Mouse (Mus musculus): ENCODE data around the gene Spef1. TPM values are rescaled to one million over a fixed set of nuclear protein-coding genes. Genes with fewer than 3 reads are reported as not detected.

The Spef1 gene
- polyA plus RNA-seq, 1 experiment from 2014 or later: 9.3 TPM

DNA sequence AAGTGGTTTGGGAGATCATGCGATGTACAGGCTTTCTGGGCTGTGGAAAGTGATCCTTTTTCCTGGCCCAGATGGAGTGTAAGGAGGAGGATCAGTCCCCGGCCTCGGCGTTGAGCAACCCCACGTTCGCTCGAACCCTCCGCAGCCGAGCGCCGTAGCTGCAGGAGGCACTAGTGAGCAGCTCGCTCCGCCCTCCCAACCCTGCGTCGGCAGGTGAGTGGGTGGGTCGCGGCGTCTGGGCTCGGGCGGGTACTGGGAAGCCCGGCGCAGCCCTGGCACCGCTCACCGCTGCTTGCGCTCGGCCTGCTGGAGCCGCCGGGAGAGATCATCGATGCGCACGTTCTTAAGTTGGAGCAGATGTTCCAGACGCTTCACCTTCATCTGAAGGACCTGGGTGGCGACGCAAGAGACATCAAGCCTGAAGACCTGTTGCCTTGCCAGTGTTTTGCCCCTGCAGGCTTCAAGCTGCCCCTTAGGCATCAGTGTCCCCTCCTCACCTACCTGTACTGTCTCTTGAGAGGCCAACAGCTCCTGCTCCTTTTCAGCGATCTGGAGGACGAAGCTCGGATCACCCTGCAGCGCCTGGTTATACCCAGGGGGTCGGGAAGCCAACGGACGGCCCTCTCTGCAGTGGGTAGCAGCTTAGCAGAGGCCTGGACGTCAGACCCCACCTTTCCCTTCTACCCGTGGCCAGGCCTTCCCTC, 15.5 kb downstream of the Spef1 start:
- 0 out of 2 replicates have a peak overlapping the region, but pooled peaks have one; percentile 16 for H3K9ac ChIP-seq (ENCODE audit: low read length)
- no peak overlapping the region for H3K27ac ChIP-seq (ENCODE audit: low read depth, low read length)
- H3K4me3 ChIP-seq (ENCODE audit: low read depth, low read length): no peak overlapping the region
- H3K4me2 ChIP-seq (ENCODE audit: low read depth, low read length, severe bottlenecking): peak overlapping the region; percentile 29; the same call in 1 of the 2 replicates
- H3K27me3 ChIP-seq (ENCODE audit: control insufficient read depth, insufficient read depth, low read length): peaks cover 25% of the 10 kb centered on the region
- DNase-seq (ENCODE audit: low spot score): no peak
- H3K4me1 ChIP-seq (replicated peaks; ENCODE audit: control insufficient read depth, insufficient read depth, low read length): peaks cover 4% of the 10 kb centered on the region
- no peaks in the 10 kb centered on the region; the same call in 1 of the 2 replicates for H3K36me3 ChIP-seq (ENCODE audit: control insufficient read depth, insufficient read depth, low read length)
- no peak for ATAC-seq (replicated peaks; ENCODE audit: low FRiP score)
- H3K9me3 ChIP-seq (ENCODE audit: control insufficient read depth, low read length): no peaks in the 10 kb centered on the region
- WGBS: 4% methylated on average over 43 of the region's 43 CpGs

DNA sequence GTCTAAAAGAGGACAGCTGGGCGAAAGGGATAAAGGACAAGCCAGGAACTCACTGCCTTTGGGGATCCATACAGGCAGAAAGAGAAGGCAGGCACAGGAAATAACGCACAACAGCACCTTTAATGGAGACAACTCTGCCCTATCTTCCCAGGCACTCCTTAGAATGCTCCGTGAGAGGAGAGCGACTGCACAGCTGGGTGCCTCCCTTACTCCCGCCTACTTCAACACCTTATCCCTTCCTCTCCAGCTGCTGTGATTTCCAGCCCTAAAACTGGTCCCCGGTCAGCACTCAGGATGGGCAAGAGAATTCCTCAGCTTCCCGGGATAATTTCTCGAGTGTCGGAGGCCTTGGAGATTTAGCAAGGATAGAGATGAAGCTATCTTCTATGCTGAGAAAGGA, 16.1 kb downstream of the Spef1 start:
- H3K9me3 ChIP-seq (ENCODE audit: control insufficient read depth, low read length): no peaks in the 10 kb centered on the region
- DNase-seq (ENCODE audit: low spot score): no peak
- no peak overlapping the region for H3K27ac ChIP-seq (ENCODE audit: low read depth, low read length)
- ATAC-seq (replicated peaks; ENCODE audit: low FRiP score): no peak
- WGBS: 11% methylated on average over 9 of the region's 9 CpGs
- H3K4me3 ChIP-seq (ENCODE audit: low read depth, low read length): no peak overlapping the region
- no peaks in the 10 kb centered on the region; the same call in 1 of the 2 replicates for H3K36me3 ChIP-seq (ENCODE audit: control insufficient read depth, insufficient read depth, low read length)
- no peak overlapping the region for H3K4me2 ChIP-seq (ENCODE audit: low read depth, low read length, severe bottlenecking)
- H3K4me1 ChIP-seq (replicated peaks; ENCODE audit: control insufficient read depth, insufficient read depth, low read length): peaks cover 4% of the 10 kb centered on the region; the same call in 1 of the 2 replicates
- H3K27me3 ChIP-seq (ENCODE audit: control insufficient read depth, insufficient read depth, low read length): peaks cover 25% of the 10 kb centered on the region
- H3K9ac ChIP-seq (ENCODE audit: low read length): 0 out of 2 replicates have a peak overlapping the region, but pooled peaks have one; percentile 10

DNA sequence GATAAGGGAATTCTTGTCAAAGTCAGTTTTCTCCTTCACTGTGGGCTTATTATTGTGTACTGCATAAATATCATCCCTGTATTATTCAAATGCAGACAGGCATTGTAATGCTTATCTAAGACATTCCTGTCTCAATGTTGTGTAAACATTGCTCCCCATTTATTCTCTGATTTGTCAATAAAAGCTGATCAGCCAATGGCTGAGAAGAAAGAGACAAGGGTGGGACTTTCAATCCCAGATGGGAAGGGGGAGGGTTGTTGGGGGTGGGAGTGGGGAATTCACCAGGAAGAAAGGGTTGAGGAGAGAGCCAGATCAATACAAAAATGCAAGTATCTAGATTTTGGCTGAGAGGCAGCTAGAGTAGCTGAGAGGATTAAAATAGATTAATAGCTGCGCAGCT, 18.2 kb downstream of the Spef1 start:
- Histone ChIP-seq H3K9ac (ENCODE audit: low read length) (no peak overlapping the region), H3K4me3 (ENCODE audit: low read depth, low read length) (no peak overlapping the region), H3K9me3 (ENCODE audit: control insufficient read depth, low read length) (no peaks in the 10 kb centered on the region), H3K36me3 (ENCODE audit: control insufficient read depth, insufficient read depth, low read length) (no peaks in the 10 kb centered on the region; the same call in 1 of the 2 replicates), H3K4me1 (replicated peaks; ENCODE audit: control insufficient read depth, insufficient read depth, low read length) (peaks cover 4% of the 10 kb centered on the region; the same call in 1 of the 2 replicates), H3K27ac (ENCODE audit: low read depth, low read length) (no peak overlapping the region), H3K4me2 (ENCODE audit: low read depth, low read length, severe bottlenecking) (no peak overlapping the region), H3K27me3 (ENCODE audit: control insufficient read depth, insufficient read depth, low read length) (peaks cover 25% of the 10 kb centered on the region)
- WGBS: 48% methylated on average over 1 of the region's 1 CpGs
- ATAC-seq (replicated peaks; ENCODE audit: low FRiP score) (no peak), DNase-seq (ENCODE audit: low spot score) (no peak)

DNA sequence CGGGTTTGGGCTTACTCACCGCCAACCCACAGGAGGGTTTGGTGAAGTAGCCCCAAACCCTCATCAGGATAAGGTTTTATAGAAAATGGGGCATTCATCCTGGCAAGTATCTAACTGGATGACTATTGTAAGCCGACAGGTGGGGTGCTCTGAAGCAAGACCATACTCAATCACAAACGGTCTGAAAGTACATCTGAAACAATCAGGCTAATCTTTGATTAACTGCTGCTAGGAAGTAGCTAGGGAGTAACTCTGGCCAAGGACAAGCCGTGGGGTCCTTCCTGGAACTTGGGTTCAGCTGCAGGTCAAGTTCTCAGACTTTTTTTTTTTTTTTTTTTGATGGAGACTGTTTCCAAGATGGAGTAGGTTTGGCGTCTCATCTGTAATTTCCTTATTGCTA, 19.1 kb downstream of the Spef1 start:
- H3K4me1 ChIP-seq (replicated peaks; ENCODE audit: control insufficient read depth, insufficient read depth, low read length): peaks cover 4% of the 10 kb centered on the region; the same call in 1 of the 2 replicates
- no peaks in the 10 kb centered on the region for H3K9me3 ChIP-seq (ENCODE audit: control insufficient read depth, low read length)
- H3K9ac ChIP-seq (ENCODE audit: low read length): no peak overlapping the region
- no peak for DNase-seq (ENCODE audit: low spot score)
- no peak overlapping the region for H3K27ac ChIP-seq (ENCODE audit: low read depth, low read length)
- 87% methylated on average over 6 of the region's 6 CpGs for WGBS
- H3K36me3 ChIP-seq (ENCODE audit: control insufficient read depth, insufficient read depth, low read length): no peaks in the 10 kb centered on the region
- H3K4me2 ChIP-seq (ENCODE audit: low read depth, low read length, severe bottlenecking): no peak overlapping the region
- ATAC-seq (replicated peaks; ENCODE audit: low FRiP score): no peak
- H3K4me3 ChIP-seq (ENCODE audit: low read depth, low read length): no peak overlapping the region
- peaks cover 20% of the 10 kb centered on the region for H3K27me3 ChIP-seq (ENCODE audit: control insufficient read depth, insufficient read depth, low read length)

DNA sequence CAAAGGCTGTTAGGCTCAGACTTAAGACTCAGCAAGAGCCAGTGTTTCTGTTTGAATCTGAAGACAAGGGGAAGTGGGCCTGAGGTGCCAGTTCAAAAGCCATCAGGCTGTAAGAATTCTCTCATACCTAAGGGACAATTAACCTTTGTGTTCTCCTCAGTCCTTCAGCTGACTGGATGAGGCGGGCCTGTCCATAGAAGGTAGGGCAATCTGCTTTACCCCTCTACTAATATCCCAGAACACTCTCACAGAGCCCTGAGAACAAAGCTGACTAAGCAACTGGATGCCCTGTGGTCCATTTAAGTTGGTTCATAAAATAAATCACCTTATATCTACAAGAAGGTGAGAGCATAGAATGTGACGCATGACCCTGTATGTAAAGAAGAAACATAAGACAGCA, 20.9 kb downstream of the Spef1 start:
- Histone ChIP-seq H3K4me2 (ENCODE audit: low read depth, low read length, severe bottlenecking) (no peak overlapping the region), H3K36me3 (ENCODE audit: control insufficient read depth, insufficient read depth, low read length) (no peaks in the 10 kb centered on the region), H3K9ac (ENCODE audit: low read length) (no peak overlapping the region), H3K4me1 (replicated peaks; ENCODE audit: control insufficient read depth, insufficient read depth, low read length) (0 out of 2 replicates have a peak, but pooled peaks cover under 1% of the 10 kb centered on the region), H3K4me3 (ENCODE audit: low read depth, low read length) (no peak overlapping the region), H3K9me3 (ENCODE audit: control insufficient read depth, low read length) (no peaks in the 10 kb centered on the region), H3K27ac (ENCODE audit: low read depth, low read length) (no peak overlapping the region), H3K27me3 (ENCODE audit: control insufficient read depth, insufficient read depth, low read length) (peaks cover 6% of the 10 kb centered on the region)
- 76% methylated on average over 2 of the region's 2 CpGs for WGBS
- ATAC-seq (replicated peaks; ENCODE audit: low FRiP score) (no peak), DNase-seq (ENCODE audit: low spot score) (no peak)

DNA sequence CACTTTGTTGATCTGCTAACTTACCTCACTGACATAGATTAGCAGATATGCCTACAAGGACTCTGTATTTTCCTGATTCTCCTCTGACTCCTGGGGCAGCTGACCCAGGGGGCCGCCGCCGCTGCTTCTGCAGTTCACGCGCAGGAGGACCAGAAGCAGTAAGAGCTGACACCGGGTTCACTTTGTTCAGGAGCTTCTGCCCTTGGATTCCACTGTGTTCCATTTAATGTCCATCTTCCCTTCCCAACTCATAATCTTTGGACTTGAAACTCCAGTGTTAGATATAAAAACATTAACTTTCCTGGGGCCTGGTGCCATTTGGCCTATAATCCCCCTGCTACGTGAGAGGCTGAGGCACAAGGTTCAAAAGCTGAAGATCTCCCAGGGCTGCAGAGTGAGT, 23.2 kb downstream of the Spef1 start:
- 84% methylated on average over 7 of the region's 7 CpGs for WGBS
- DNase-seq (ENCODE audit: low spot score): no peak
- H3K9me3 ChIP-seq (ENCODE audit: control insufficient read depth, low read length): no peaks in the 10 kb centered on the region

DNA sequence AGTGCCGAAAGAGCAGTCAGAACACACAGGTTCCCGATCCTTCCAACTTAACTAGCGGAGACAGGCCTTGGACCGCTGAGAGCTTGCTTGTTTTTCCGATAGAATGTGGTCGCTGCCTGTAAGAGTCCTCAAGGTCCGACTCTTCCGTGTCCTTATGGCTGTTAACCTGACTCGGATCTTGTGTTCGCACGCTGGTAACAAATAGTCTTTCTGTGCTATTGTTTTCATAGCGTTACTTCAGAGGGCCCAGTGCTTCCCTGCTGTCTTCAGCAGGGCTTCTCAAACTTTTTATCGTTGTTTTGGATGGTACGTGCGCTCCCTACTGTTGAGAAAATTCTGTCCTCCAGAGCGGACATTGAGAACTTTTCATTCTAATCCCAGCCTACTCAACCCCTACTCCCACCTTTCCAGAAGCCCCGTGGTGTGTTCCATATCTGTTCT, 26.4 kb downstream of the Spef1 start:
- WGBS: 1% methylated on average over 17 of the region's 17 CpGs
- ATAC-seq (replicated peaks; ENCODE audit: low FRiP score): no peak

More for the DNA sequence above, 23.2 kb downstream of the Spef1 start:
- Histone ChIP-seq H3K9ac (ENCODE audit: low read length) (no peak overlapping the region), H3K27ac (ENCODE audit: low read depth, low read length) (no peak overlapping the region), H3K4me1 (replicated peaks; ENCODE audit: control insufficient read depth, insufficient read depth, low read length) (0 out of 2 replicates have a peak, but pooled peaks cover 1% of the 10 kb centered on the region), H3K36me3 (ENCODE audit: control insufficient read depth, insufficient read depth, low read length) (no peaks in the 10 kb centered on the region), H3K4me3 (ENCODE audit: low read depth, low read length) (no peak overlapping the region), H3K27me3 (ENCODE audit: control insufficient read depth, insufficient read depth, low read length) (no peaks in the 10 kb centered on the region), H3K4me2 (ENCODE audit: low read depth, low read length, severe bottlenecking) (no peak overlapping the region)
- ATAC-seq (replicated peaks; ENCODE audit: low FRiP score): no peak

DNA sequence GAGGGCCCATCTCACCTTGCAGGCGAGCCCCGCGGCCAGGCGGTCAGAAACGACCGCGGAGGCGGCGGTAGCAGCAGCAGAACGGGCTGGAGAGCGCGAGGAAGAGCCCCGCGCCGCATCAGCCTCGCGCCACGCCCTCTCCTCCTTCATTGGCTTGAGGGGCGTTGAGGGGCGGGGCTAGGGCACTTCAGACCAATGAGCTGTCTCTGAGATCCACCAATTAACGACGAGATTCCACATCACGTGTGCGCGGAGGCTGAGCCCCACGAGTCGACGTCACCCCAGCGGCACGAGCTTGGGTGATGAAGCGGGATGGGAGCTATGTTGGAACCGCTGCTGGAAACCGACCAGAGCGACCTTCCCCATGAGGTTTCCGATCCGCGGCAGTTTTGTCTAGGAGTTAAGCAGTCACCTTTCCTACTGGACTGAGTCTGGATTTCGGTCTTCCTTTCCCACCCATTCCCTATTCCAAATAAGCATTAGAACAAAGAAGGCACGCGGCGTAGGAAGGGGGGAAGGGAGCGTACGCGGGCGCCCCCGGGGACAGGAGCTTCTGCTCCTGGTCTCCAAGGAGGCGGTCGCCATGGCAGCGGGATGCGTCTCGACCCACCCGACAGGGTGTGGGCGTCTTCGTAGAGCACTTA, 27.0 kb downstream of the Spef1 start, which contains the start of gene 1700037H04Rik:
1700037H04Rik (minus strand) TSS at position 144 of the 644 bp plus-strand sequence.
- Histone ChIP-seq H3K36me3 (ENCODE audit: control insufficient read depth, insufficient read depth, low read length) (no peaks in the 10 kb centered on the region), H3K9me3 (ENCODE audit: control insufficient read depth, low read length) (no peaks in the 10 kb centered on the region), H3K4me3 (ENCODE audit: low read depth, low read length) (peak within 1 kb of the TSS; percentile 50), H3K27ac (ENCODE audit: low read depth, low read length) (peak within 1 kb of the TSS; percentile 81), H3K4me1 (replicated peaks; ENCODE audit: control insufficient read depth, insufficient read depth, low read length) (peaks cover 2% of the 10 kb centered on the region; the same call in 1 of the 2 replicates), H3K4me2 (ENCODE audit: low read depth, low read length, severe bottlenecking) (peak within 1 kb of the TSS; percentile 94), H3K9ac (ENCODE audit: low read length) (peak within 1 kb of the TSS; percentile 67), H3K27me3 (ENCODE audit: control insufficient read depth, insufficient read depth, low read length) (no peaks in the 10 kb centered on the region)
- peak; percentile 98 for ATAC-seq (replicated peaks; ENCODE audit: low FRiP score)
- peak; percentile 98 for DNase-seq (ENCODE audit: low spot score)
- under 1% methylated on average over 54 of the region's 54 CpGs for WGBS

More for the DNA sequence above, 26.4 kb downstream of the Spef1 start:
- no peaks in the 10 kb centered on the region for H3K27me3 ChIP-seq (ENCODE audit: control insufficient read depth, insufficient read depth, low read length)
- peak overlapping the region; percentile 94 for H3K4me2 ChIP-seq (ENCODE audit: low read depth, low read length, severe bottlenecking)
- DNase-seq (ENCODE audit: low spot score): no peak
- H3K4me1 ChIP-seq (replicated peaks; ENCODE audit: control insufficient read depth, insufficient read depth, low read length): peaks cover 2% of the 10 kb centered on the region; the same call in 1 of the 2 replicates
- H3K36me3 ChIP-seq (ENCODE audit: control insufficient read depth, insufficient read depth, low read length): no peaks in the 10 kb centered on the region
- H3K27ac ChIP-seq (ENCODE audit: low read depth, low read length): peak overlapping the region; percentile 81; the same call in 1 of the 2 replicates
- H3K4me3 ChIP-seq (ENCODE audit: low read depth, low read length): peak overlapping the region; percentile 50
- H3K9ac ChIP-seq (ENCODE audit: low read length): peak overlapping the region; percentile 61
- no peaks in the 10 kb centered on the region for H3K9me3 ChIP-seq (ENCODE audit: control insufficient read depth, low read length)

Data from forebrain, embryonic 11.5 days (tissue).